Mouse (Mus musculus): Measurements from ENCODE around the gene Tle2.

GRCm38 (mm10) chr10:81628390-81628789 lies 54.0 kb downstream of the Tle2 start, which contains the start of gene Ankrd24:
- TF ChIP-seq POLR2A (IDR thresholded peaks at IDR 0.05; ENCODE audit: low read depth, low read length) (no peak), CTCF (IDR thresholded peaks at IDR 0.05; ENCODE audit: borderline replicate concordance, insufficient read depth, low read length) (no peak)
